Mouse (Mus musculus): ENCODE results near the gene Ccdc124.
"Not testable (repeated sequence)": the region's sequence is repeated elsewhere in the genome, so short reads cannot be mapped to it uniquely, and the experiment has no call there.

Gene Ccdc124

GRCm38 (mm10) chr8:70895571-70896259, 22.0 kb upstream of the Ccdc124 start:
- DNase-seq (ENCODE audit: extremely low spot score, low spot score): not testable (repeated sequence)

DNA sequence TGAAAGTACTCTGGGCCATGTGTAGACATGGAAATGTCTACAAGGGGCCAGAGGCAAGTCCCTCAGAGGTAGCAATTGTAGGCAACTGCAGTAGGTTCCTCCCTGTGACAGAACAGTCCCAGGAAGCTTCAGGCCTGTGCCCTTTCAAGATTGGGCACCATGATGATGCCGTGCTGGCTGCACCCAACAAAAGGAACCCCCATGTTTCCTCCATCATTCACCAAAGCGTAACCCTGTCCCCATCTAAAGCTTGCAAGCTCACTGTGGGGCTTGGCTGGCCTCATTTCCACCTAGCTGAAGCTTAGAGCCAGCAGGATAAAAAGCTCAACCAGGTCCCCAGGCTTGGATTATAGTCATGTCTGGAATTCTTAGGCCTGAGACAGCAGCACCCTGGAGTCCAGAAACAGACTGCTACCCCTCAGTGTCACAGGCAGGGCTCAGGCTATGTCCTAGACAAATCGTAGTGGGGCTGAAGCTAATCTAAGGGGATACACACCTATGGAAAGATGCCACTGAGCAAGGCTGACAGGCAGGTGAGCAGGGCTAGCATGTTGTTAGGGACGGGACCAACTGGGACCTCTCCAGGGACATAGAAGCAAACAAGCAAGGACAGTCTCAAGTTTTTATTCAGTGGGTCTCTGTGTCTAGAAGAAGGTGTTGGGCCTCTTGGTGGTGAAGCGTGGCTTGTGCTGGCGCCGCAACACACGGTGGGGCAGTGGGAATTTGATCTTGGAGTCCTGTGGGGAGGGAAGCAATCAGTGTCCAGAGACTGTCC, 21.2 kb upstream of the Ccdc124 start:
- no peak for DNase-seq (ENCODE audit: extremely low spot score, low spot score)

DNA sequence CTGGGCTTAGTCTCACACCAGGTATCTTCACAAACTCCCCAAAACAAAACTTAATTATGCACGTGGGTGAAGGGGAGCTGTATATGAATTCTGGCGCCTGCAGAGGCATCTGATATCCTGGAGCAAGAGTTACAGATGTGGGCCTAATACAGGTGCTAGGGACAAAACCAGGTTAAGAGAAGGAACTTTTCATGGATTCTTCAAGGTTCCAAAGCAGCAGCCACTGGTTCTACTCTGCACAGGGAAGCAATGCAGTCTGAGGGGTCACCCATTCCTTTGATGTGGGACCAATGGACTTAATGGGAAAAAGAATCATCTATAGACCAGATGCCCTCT, 20.6 kb upstream of the Ccdc124 start:
- DNase-seq (ENCODE audit: extremely low spot score, low spot score): no peak

DNA sequence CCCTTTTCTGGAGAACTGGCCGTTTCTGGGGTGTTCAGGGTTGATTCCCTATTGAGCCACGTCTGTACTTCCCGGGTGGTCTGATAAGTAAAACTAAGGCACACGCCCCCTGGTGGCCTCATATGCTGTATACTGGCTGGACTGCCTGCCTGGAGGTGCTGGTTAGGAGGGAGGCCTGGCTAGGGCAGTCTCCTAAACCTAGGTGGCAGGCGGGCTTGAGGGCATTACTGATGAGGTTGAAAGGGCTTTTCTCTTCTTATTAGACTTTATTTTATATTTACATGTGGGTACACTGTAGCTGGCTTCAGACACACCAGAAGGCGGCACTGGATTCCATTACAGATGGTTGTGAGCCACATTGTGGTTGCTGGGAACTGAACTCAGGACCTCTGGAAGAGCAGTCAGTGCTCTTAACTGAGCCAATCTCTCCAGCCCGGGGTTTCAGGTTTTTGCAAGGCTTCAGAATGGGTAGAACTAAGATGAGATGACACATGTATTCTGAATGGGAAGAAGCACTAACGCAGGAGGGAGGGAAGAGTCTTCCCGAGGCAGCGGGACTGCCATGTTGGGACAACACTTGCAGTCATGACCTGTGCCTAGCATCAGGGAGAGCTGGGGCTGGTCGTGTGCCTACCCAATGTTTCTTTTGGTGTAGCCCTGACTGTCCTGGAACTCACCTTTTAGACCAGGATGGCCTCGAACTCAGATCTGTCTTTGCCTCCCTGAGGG, 20.1 kb upstream of the Ccdc124 start:
- DNase-seq (ENCODE audit: extremely low spot score, low spot score): peak; percentile 87

DNA sequence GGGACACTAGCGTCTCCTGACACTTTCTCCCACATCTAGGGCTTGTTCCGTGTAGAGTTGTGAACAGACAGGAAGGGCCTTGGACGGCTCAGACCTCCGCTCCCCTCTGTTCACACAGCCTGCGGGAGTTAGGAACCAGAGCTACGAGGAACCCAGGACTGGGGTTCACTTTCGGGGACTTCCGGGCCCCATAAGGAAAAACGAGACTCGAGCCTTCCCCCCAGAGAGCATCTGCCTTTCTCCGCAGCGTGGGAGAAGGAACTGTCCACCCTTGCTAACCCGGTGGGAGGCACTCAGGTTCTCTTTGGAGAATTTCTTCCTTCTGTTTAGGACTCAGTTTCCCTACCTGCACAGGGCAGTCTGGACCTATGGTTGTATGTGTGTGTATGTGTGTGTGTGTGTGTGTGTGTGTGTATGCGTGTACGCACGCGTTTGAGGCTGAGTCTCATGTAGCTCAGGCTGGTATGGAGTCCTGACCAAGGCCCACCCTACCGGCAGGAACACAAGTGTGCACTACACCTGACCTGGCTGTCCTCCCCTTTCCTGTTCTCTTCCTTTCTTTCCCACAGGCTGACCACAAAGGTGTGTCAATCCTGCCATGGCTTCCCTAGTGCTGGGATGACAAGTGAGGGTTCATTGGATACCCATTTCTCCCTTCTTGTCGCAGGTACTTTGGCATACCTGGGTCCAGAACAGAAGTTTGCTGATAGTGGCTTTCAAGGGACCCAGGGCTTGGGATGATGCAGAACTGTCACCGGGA, 19.3 kb upstream of the Ccdc124 start:
- peak; percentile 49 for DNase-seq (ENCODE audit: extremely low spot score, low spot score)

- DNase-seq (ENCODE audit: extremely low spot score, low spot score): peak; percentile 59
Observed at GRCm38 (mm10) chr8:70892022-70892895, 18.5 kb upstream of the Ccdc124 start, which contains the start of gene Slc5a5. Slc5a5 (minus strand) TSS chr8:70892757.

DNA sequence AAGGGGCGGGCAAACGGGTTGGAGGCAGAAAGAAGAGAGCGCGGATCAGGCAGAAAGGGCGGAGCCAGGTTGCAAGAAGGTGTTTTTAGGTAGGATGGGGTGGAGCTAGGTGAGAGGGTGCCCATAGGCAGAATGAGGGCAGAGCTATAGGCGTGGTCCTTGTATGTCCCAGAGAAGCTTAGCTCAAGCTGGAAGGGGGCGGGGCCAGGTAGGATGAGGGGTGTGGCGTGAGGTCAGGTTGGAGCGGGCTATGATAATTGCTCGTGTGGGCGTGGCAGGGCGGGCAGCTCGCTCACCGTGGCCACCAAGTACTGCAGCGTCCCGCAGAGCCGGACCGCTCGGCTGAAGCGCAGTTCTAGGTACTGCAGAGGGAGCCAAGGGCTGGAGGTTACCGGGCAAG, 17.6 kb upstream of the Ccdc124 start:
- no peak for DNase-seq (ENCODE audit: extremely low spot score, low spot score)

DNA sequence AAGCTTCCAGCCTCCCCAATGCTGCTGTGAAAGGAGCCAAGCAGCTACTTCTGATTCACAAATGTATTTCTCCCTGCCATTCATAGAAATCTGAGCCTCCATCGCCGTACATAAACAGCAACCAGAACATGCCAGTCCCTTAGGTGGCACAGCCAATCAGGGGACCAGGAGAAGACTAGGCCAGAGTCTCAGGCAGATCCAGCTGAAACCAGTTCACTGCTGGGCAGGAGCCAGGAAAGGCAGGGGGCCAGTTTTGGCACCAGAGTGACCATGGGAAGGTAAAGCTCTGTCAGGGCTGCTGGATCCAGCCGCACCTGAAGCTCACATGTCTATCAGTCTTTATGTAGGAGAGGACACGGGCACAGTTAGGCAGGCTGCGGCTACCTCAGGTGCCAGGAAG, 16.9 kb upstream of the Ccdc124 start:
- no peak for DNase-seq (ENCODE audit: extremely low spot score, low spot score)

DNA sequence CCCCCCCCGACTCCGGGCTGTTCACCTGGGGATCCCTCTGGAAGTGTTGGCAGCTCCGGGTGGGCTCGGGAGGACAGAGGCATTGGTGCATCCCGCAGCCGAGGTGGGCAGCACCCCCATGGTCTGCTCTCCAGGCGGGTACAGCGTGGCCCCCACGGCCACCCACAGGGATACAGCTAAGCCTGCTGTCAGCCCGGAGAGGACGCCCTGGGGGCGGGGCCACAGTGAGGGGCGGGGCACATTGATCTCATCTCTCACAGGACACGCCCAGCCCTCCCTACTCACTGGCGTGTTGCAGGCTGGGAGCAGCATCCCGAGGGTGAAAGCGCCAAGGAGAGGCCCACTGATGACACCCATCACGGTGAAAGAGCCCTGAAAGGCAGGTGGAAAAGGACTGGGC, 13.9 kb upstream of the Ccdc124 start:
- no peak for DNase-seq (ENCODE audit: extremely low spot score, low spot score)

- DNase-seq (ENCODE audit: extremely low spot score, low spot score): no peak
Observed at GRCm38 (mm10) chr8:70885612-70886011, 11.9 kb upstream of the Ccdc124 start.

GRCm38 (mm10) chr8:70884683-70885082, 10.9 kb upstream of the Ccdc124 start:
- no peak for DNase-seq (ENCODE audit: extremely low spot score, low spot score)

- no peak for DNase-seq (ENCODE audit: extremely low spot score, low spot score)
Observed at GRCm38 (mm10) chr8:70884186-70884585, 10.5 kb upstream of the Ccdc124 start.

DNA sequence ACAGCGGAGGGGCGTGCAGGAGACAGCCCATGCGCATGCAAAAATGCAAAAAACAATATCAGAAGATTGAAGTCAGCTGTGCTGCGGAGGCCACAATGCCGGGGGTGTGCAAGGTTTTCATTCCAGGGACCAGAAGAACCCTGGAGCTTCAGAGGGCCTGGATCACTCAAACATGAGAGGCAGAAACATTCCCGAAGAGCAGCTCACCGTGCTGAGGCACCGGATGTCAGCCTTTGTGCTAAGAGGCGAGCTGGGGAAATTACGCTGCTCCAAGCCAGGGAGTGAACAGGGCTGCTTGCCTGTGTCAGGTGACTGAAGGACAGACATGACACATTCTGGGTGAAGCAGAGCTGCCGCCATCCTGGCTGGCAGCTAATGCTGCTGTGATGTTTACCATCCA, 6.8 kb upstream of the Ccdc124 start:
- no peak for DNase-seq (ENCODE audit: extremely low spot score, low spot score)

- DNase-seq (ENCODE audit: extremely low spot score, low spot score): no peak
Observed at GRCm38 (mm10) chr8:70880126-70880525, 6.4 kb upstream of the Ccdc124 start.

GRCm38 (mm10) chr8:70879500-70879899, 5.8 kb upstream of the Ccdc124 start:
- DNase-seq (ENCODE audit: extremely low spot score, low spot score): no peak

- no peak for DNase-seq (ENCODE audit: extremely low spot score, low spot score)
Observed at GRCm38 (mm10) chr8:70878178-70878577, 4.4 kb upstream of the Ccdc124 start.

- no peak for DNase-seq (ENCODE audit: extremely low spot score, low spot score)
Observed at GRCm38 (mm10) chr8:70876382-70876781, 2.6 kb upstream of the Ccdc124 start.

GRCm38 (mm10) chr8:70874441-70874840, 706 bp upstream of the Ccdc124 start:
- no peak for DNase-seq (ENCODE audit: extremely low spot score, low spot score)

DNA sequence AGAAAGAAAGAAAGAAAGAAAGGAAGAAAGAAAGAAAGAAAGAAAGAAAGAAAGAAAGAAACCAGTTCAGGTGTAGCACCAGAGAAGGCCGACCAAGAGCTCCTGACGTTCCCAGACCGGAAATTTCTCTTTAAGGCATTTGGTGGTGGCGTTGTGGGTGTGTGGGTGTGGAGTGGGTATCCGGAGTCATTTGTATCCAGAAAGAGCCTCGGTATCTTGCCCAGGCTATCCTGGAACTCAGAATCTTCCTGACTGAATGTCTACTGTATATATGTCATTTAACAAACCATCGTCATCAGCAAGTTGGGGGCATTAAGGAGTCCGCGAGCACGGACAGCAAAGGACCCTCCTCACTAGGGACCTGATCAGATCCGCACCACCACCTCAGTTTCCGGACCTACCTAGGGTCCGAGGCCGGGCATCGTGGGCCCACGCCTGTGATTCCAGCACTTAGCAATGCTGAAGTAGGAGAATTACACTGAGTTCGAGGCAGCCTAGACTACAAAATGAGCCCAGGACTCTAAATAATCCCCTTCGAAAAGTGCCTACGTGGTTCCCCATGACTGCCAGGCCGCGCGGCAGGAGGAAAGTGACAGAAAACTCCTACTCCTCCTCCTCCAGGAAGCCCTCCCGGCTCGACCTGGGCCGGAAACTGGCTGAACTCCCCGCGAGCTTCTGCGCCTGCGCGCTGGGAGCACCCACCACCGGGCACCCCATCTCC, 932 bp downstream of the Ccdc124 start:
- DNase-seq (ENCODE audit: extremely low spot score, low spot score): no peak
